Mouse (Mus musculus) kidney, postnatal 0 days (tissue): ENCODE results near the gene Avp. TPM values are rescaled to one million over a fixed set of nuclear protein-coding genes. Genes with fewer than 3 reads are reported as not detected.

Experiments
- ATAC-seq: fragments of 200-750 bp; cut with Nextera tagmentation; replicated peaks from 2 replicates; pipeline ENCODE4 v1.8.0; 2017; ENCODE audit warnings: low read depth, moderate number of reproducible peaks, moderate TSS enrichment, moderate library complexity; ENCODE audit not compliant: low FRiP score
- DNase-seq: peaks from one replicate; pipeline ENCODE4 v3.0.0-alpha.2; 2016; ENCODE audit warnings: low spot score
- H3K27ac ChIP-seq: fragments of 300-500 bp; sonication (generic); 2 replicates; pipeline ENCODE4 v1.5.1; 2014; ENCODE audit warnings: mild to moderate bottlenecking
- H3K27me3 ChIP-seq: fragments of 300-500 bp; sonication (generic); 2 replicates; pipeline ENCODE4 v1.6.1; 2014; ENCODE audit warnings: low read length, mixed read lengths; ENCODE audit not compliant: insufficient read depth
- H3K36me3 ChIP-seq: fragments of 300-500 bp; sonication (generic); 2 replicates; pipeline ENCODE4 v1.6.1; 2014; ENCODE audit warnings: low read length, mixed read lengths; ENCODE audit not compliant: insufficient read depth
- H3K4me1 ChIP-seq: fragments of 300-500 bp; sonication (generic); replicated peaks from 2 replicates; pipeline ENCODE4 v1.6.1; 2014; ENCODE audit warnings: antibody characterized with exemption, low read length, mixed read lengths; ENCODE audit not compliant: insufficient read depth
- H3K4me2 ChIP-seq: fragments of 300-500 bp; sonication (generic); 2 replicates; pipeline ENCODE4 v1.6.1; 2014; ENCODE audit warnings: mild to moderate bottlenecking, low read length, moderate library complexity, mixed read lengths
- H3K4me3 ChIP-seq: fragments of 300-500 bp; sonication (generic); replicated peaks from 2 replicates; pipeline ENCODE4 v1.5.1; 2014; ENCODE audit warnings: low read depth, low read length
- H3K9ac ChIP-seq: fragments of 300-500 bp; sonication (generic); 2 replicates; pipeline ENCODE4 v1.6.1; 2014; ENCODE audit warnings: low read depth, low read length
- H3K9me3 ChIP-seq: fragments of 300-500 bp; sonication (generic); replicated peaks from 2 replicates; pipeline ENCODE4 v1.6.1; 2016; ENCODE audit warnings: low read length, inconsistent platforms, mixed read lengths
- CTCF ChIP-seq: IDR thresholded peaks from 2 replicates; pipeline ENCODE4 v1.5.1; 2016; ENCODE audit warnings: antibody characterized with exemption, low read depth, mild to moderate bottlenecking, moderate library complexity
- WGBS: fragments of 180-500 bp; shearing (Covaris S2); extraction: QIAGEN DNeasy Blood & Tissue Kit; methylation state at CpG from one replicate; pipeline ENCODE4 v1.1.7; 2014; 5-methylcytosine and 5-hydroxymethylcytosine counted together
- polyA plus RNA-seq: library from polyadenylated mRNA; unstranded; fragments of >200 nt; fragmentation: Nextera tagmentation; extraction: Ambion mirVana; gene quantifications from 2 replicates; pipeline ENCODE4 v1.2.1, GENCODE M21; 2015

The Avp gene
- polyA plus RNA-seq, 1 experiment from 2014 or later: not detected

GRCm38 (mm10) chr2:130564983-130565382 lies 17.4 kb downstream of the Avp start:
- WGBS: 81% methylated on average over 8 of the region's 8 CpGs
- DNase-seq (no peak), ATAC-seq (no peak)
- no peak for TF ChIP-seq CTCF
- Histone ChIP-seq H3K4me2 (no peak overlapping the region), H3K27me3 (no peaks in the 10 kb centered on the region), H3K9ac (peak overlapping the region; percentile 87; the same call in 1 of the 2 replicates), H3K27ac (no peak overlapping the region), H3K4me1 (peaks cover 10% of the 10 kb centered on the region; the same call in 1 of the 2 replicates), H3K9me3 (no peaks in the 10 kb centered on the region), H3K36me3 (peaks cover 10% of the 10 kb centered on the region; the same call in 1 of the 2 replicates), H3K4me3 (no peak overlapping the region)

- DNase-seq: no peak
- Histone ChIP-seq H3K27me3 (no peaks in the 10 kb centered on the region), H3K9me3 (no peaks in the 10 kb centered on the region), H3K27ac (peak overlapping the region; percentile 38), H3K4me2 (peak overlapping the region; percentile 83), H3K4me3 (peak overlapping the region; percentile 73), H3K4me1 (peaks cover 10% of the 10 kb centered on the region; the same call in 1 of the 2 replicates), H3K9ac (peak overlapping the region; percentile 87), H3K36me3 (peaks cover 10% of the 10 kb centered on the region; the same call in 1 of the 2 replicates)
- peak; percentile 8; the same call in 1 of the 2 replicates for ATAC-seq
- WGBS: under 1% methylated on average over 23 of the region's 23 CpGs
- no peak for TF ChIP-seq CTCF
Observed at GRCm38 (mm10) chr2:130564063-130564462, 18.3 kb downstream of the Avp start.

GRCm38 (mm10) chr2:130563212-130564055 lies 18.9 kb downstream of the Avp start, which contains the start of gene Mrps26:
Mrps26 (plus strand) TSS chr2:130563742.
- H3K4me2 ChIP-seq: peak within 1 kb of the TSS; percentile 83
- no peaks in the 10 kb centered on the region for H3K9me3 ChIP-seq
- peak within 1 kb of the TSS; percentile 87 for H3K9ac ChIP-seq
- WGBS: under 1% methylated on average over 61 of the region's 61 CpGs
- DNase-seq: peak; percentile 97
- H3K36me3 ChIP-seq: peaks cover 10% of the 10 kb centered on the region; the same call in 1 of the 2 replicates
- H3K4me3 ChIP-seq: peak within 1 kb of the TSS; percentile 73
- ATAC-seq: peak; percentile 98
- TF ChIP-seq CTCF: peak; percentile 58
- H3K4me1 ChIP-seq: peaks cover 10% of the 10 kb centered on the region; the same call in 1 of the 2 replicates
- H3K27ac ChIP-seq: peak within 1 kb of the TSS; percentile 73
- H3K27me3 ChIP-seq: no peaks in the 10 kb centered on the region

- peak; percentile 48 for TF ChIP-seq CTCF
- Histone ChIP-seq H3K4me1 (0 out of 2 replicates have a peak, but pooled peaks cover 3% of the 10 kb centered on the region), H3K36me3 (0 out of 2 replicates have a peak, but pooled peaks cover 17% of the 10 kb centered on the region), H3K9me3 (no peaks in the 10 kb centered on the region), H3K9ac (no peak overlapping the region), H3K27me3 (no peaks in the 10 kb centered on the region), H3K4me2 (no peak overlapping the region), H3K27ac (no peak overlapping the region), H3K4me3 (no peak overlapping the region)
- ATAC-seq (no peak), DNase-seq (no peak)
- WGBS: 63% methylated on average over 2 of the region's 2 CpGs
Observed at GRCm38 (mm10) chr2:130558015-130558414, 24.3 kb downstream of the Avp start.

- DNase-seq (no peak), ATAC-seq (no peak)
- Histone ChIP-seq H3K9me3 (no peaks in the 10 kb centered on the region), H3K36me3 (0 out of 2 replicates have a peak, but pooled peaks cover 17% of the 10 kb centered on the region), H3K27me3 (no peaks in the 10 kb centered on the region), H3K9ac (no peak overlapping the region), H3K4me2 (no peak overlapping the region), H3K4me1 (no peaks in the 10 kb centered on the region), H3K27ac (no peak overlapping the region), H3K4me3 (no peak overlapping the region)
- no peak for TF ChIP-seq CTCF
- WGBS: 97% methylated on average over 2 of the region's 2 CpGs
Observed at GRCm38 (mm10) chr2:130557462-130557861, 24.9 kb downstream of the Avp start.

GRCm38 (mm10) chr2:130556292-130556691 lies 26.1 kb downstream of the Avp start:
- ATAC-seq (no peak), DNase-seq (no peak)
- no peaks in the 10 kb centered on the region for H3K4me1 ChIP-seq
- no peak overlapping the region for H3K9ac ChIP-seq
- H3K4me2 ChIP-seq: no peak overlapping the region
- H3K27ac ChIP-seq: no peak overlapping the region
- no peak for TF ChIP-seq CTCF
- 79% methylated on average over 1 of the region's 1 CpGs for WGBS
- peaks cover 26% of the 10 kb centered on the region; the same call in 1 of the 2 replicates for H3K36me3 ChIP-seq
- H3K4me3 ChIP-seq: no peak overlapping the region
- no peaks in the 10 kb centered on the region for H3K9me3 ChIP-seq
- no peaks in the 10 kb centered on the region for H3K27me3 ChIP-seq
